Mouse (Mus musculus): ENCODE results near the gene Adcy2.
A peak's percentile ranks its signal among the peaks of the same experiment; 100 is the strongest.

The Adcy2 gene

DNA sequence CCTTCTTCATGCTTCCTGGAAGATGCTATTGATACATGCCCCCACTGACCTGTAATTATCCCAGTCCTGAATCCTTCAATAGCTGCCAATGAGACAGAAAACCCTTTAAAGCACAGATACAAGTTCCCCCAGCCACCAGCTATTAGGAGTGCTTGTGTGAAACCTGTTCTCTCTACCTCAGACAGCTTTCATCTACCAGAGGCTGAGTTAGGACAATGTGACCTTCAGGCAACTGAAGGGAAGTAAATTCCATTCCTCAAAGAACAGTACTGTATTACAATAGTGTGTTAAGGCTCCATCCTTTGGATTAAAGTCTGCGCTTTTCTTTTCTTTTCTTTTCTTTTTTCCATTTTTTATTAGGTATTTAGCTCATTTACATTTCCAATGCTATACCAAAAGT lies 356.6 kb downstream of the Adcy2 start:
- DNase-seq (ENCODE audit: low read depth, low spot score): no peak

DNA sequence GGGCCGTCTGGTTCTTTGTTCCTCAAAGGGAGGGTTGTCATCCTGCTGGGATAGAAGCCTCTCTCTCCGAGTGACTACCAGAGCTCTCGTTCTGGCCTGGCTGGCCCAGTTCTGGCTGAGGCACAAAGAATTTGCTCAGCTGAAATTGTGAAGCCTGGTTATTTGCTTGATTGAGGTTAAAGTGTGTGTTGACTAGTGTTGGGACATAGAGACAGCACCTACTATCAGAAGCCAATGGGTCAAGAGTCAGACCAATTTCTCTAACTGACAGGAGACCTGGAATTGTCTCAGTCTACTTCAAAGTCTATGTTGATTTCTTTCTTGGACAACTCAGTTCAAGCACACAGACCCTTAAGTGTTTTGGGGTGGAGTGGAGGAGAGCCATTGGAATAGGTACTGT lies 372.3 kb downstream of the Adcy2 start:
- no peak for DNase-seq (ENCODE audit: low read depth, low spot score)

GRCm38 (mm10) chr13:68622792-68623191 lies 376.5 kb downstream of the Adcy2 start:
- DNase-seq (ENCODE audit: low read depth, low spot score): peak; percentile 73

DNA sequence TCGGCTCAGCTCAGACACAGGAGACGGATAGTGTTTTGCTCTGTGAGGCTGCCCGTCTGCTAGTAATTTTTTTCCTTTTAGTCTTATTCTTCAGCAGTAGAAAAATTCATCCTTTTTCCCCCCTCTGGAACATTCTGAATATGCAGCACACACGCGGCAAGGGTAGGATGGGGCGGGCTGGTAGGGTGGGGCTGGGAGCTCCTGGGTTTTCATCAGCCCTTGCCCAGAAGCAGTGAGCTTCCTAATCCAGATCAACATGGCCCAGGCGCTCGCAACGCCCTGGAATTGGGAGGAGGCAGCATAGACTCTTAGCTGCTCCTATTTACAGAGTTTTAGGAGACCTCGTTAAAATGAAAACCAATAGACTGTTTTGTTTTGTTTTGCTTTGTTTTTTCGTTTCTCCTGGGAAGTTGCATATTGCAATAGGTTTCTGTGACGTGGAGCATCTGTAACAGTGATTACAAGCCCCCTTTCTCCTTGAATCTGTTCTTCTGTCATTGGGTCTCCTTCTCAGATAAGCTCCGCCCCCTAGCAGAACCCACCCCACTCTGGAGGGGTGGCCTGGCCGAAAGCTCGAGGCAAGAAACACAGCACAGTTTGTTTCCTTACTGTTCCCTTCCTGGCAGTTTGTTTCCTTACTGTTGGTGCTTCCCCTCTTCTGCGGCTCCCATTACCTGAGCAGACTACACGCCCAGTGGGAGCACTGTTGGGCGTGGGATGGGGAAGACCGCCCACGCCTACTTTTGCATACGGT lies 391.5 kb downstream of the Adcy2 start:
- peak; percentile 56 for DNase-seq (ENCODE audit: low read depth, low spot score)

GRCm38 (mm10) chr13:68605689-68606126 lies 393.6 kb downstream of the Adcy2 start:
- peak; percentile 87 for DNase-seq (ENCODE audit: low read depth, low spot score)

GRCm38 (mm10) chr13:68603085-68603484 lies 396.3 kb downstream of the Adcy2 start:
- peak; percentile 85 for DNase-seq (ENCODE audit: low read depth, low spot score)

- DNase-seq (ENCODE audit: low read depth, low spot score): peak; percentile 78
These were observed 398.2 kb downstream of the Adcy2 start for GRCm38 (mm10) chr13:68601184-68601583.

DNA sequence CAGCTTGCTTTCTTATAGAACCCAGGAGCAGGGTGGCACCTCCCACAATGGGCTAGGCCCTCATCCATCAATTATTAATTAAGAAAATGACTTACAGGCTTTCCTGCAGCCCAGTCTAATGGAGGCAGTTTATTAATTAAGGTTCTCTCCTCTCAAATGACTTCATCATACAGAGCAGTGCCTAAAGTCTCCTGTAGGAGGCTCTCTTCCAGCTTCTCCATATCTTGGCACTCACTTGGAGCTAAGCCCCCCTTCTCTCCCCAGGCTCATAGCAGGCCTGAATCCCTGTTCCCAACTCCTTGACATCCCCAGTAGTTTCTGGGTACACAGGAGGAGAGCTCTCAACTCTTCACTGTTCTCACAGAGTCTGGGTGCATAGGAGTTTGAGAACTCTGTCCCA lies 400.4 kb downstream of the Adcy2 start:
- no peak for DNase-seq (ENCODE audit: low read depth, low spot score)

- DNase-seq (ENCODE audit: low read depth, low spot score): peak; percentile 51
These were observed 401.7 kb downstream of the Adcy2 start for GRCm38 (mm10) chr13:68597667-68598066.

DNA sequence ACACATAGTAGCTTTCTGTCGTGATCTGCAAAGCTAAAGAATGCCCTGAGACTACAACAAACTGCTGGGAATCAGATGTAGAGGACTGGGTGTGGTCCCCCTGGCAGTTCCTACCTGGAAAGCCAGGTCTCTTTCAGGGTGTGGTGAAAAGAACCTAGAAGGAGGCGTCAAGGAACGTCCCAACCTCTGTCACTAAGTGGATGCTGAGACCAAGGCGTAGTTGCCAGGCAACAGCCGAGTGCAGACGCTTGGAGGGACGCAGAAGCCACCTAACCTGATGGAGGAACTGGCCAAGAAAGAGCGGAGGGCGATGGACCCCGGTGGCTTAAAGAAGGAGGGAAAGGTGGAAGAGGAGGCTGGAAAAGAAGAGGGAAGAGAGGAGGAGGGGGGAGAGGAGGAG lies 402.1 kb downstream of the Adcy2 start, which contains the start of gene 1700001L19Rik:
Gene 1700001L19Rik, plus strand, starts transcription at position 223 of the 400 bp plus-strand sequence.
- peak; percentile 73 for DNase-seq (ENCODE audit: low read depth, low spot score)

DNA sequence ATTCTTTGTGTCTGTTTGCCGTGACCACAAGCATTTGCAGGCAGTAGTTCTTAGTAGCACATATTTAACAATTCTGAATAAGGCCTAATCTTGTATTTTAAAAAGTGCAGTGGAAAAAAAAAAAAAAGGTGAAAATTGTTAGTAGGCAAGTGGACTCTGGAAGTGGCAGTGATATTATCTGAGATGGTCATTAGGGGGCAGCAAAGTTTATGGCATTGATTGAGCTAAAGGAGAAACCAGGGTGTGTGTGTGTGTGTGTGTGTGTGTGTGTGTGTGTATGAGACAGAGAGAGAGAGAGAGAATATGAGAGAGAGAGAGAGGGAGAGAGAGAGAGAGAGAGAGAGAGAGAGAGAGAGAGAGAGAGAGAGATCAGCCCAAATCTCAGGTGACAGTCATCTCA lies 405.5 kb downstream of the Adcy2 start:
- DNase-seq (ENCODE audit: low read depth, low spot score): peak; percentile 76

DNA sequence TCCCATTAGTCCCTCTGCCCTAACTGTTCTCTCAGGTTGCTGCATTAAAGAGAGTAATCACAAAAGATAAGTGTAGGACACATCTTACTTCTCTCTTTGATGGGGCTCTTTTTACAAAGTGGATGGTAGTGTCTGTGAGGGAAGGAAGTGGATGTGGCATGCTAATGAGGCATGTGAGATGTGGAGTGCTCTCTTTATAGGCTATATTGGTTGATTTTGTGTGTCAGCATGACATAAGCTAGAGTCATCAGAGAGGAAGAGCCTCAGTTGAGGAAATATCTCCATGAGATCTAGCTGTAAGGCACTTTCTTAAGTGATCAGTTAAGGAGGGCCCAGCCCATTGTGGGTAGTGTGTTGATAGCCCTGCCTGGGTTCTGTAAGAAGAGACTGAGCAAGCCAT lies 411.0 kb downstream of the Adcy2 start:
- no peak for DNase-seq (ENCODE audit: low read depth, low spot score)

- no peak for DNase-seq (ENCODE audit: low read depth, low spot score)
These were observed 413.9 kb downstream of the Adcy2 start for GRCm38 (mm10) chr13:68585441-68585840.

GRCm38 (mm10) chr13:68583961-68584360 lies 415.4 kb downstream of the Adcy2 start:
- DNase-seq (ENCODE audit: low read depth, low spot score): no peak

GRCm38 (mm10) chr13:68582517-68582780 lies 416.9 kb downstream of the Adcy2 start:
- DNase-seq (ENCODE audit: low read depth, low spot score): peak; percentile 25

DNA sequence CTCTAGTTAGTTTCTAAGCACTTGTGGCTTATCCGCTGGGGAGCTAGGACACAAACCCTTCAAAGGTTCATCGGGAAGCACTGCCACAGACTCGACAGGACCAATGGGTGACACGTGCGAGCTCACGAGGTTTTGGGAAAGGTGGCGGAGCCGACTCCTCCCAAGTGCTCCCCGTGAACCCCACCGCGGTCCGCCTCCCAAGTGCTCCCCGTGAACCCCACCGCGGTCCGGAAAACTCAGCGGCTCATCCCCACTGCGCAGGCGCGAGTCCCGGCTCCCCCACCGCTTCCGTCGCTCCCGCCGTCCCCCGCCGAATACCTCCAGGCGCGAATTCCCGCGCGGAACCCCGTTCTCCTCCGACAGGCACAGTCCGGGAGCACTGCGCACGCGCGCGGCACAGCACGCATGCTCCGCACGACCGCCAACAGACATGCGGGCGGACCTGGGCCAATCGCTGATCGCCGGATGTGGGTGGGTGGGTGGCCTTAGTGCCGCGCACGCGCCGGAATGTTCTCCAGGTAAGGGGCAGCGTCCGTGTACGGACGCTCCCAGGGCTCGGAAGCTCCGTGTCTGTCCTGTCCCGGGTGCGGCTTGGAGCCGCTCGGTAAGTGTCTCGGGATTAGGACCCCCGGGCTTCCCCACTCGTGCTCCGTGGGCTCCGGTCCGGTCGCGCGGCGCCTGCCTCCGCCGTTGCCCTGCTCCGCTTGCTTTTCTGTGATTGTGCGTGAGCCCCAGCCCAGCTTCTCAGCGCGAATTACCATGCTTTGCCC lies 417.4 kb downstream of the Adcy2 start, which contains the start of the genes Mtrr and Fastkd3:
Gene Mtrr, minus strand, starts transcription at position 403 of the 770 bp plus-strand sequence.
Gene Fastkd3, plus strand, starts transcription at position 488 of the 770 bp plus-strand sequence.
- DNase-seq (ENCODE audit: low read depth, low spot score): peak; percentile 99

DNA sequence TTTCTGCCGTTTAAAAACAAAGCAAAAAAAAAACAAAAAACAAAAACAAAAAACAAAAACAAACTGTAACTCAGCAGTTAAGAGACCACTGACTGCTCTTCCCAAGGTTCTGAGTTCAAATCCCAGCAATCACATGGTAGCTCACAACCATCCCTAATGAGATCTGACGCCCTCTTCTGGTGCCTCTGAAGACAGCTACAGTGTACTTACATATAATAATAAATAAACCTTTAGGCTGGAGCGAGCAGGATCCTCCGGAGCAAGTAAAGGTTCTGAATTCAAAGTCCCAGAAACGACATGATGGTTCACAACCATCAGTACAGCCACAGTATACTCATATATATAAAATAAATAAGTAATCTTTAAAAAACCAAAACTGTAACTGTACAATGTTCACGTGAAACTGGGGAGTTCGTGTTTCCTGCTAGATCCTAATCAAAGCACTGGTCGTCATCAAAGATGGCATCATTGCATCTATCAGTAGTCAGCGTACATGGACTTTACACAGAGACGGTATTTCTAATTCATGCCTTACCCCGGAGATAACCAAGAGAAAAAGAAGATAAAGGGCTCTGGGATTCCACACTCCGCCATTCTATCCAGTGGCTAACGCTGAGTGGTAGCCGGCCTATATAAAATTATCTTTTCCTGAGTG lies 418.1 kb downstream of the Adcy2 start:
- DNase-seq (ENCODE audit: low read depth, low spot score): no peak

DNA sequence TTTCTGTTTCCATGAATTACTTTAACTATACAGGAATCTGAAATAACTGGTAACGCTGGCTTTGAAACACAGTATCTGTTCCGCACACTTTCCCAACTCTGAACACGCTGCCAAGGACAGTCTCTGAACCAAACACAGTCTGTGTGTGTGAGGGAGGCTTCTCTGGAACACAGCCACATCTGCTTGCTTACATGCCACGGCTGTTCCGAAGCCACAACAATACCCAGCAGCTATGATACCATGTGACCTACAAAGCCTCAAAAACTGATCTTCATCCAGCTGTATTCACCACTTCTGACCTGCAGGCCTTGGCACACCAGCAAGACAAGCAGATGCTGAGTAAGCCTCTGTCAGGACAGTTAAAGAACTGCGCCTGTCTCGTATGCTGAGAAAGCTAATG lies 421.4 kb downstream of the Adcy2 start:
- DNase-seq (ENCODE audit: low read depth, low spot score): peak; percentile 81

DNA sequence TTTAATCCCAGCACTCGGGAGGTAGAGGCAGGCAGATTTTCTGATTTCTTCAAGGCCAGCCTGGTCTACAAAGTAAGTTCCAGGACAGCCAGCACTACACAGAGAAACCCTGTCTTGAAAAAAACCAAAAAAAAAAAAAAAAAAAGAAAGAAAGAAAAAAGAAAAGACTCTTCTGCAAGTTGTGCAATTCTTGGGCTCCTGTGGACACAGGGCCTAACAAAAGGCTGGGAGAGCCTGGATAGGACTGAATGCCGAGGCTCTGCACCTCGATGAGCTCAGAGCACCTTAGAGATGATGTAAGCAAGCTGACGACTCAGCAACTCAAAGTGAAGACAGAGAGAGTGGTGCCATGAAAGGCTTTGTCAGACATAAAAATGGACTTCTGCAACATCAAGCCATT lies 424.9 kb downstream of the Adcy2 start:
- DNase-seq (ENCODE audit: low read depth, low spot score): no peak

GRCm38 (mm10) chr13:68572966-68573913 lies 426.1 kb downstream of the Adcy2 start:
- DNase-seq (ENCODE audit: low read depth, low spot score): no peak

GRCm38 (mm10) chr13:68572247-68572646 lies 427.1 kb downstream of the Adcy2 start:
- DNase-seq (ENCODE audit: low read depth, low spot score): no peak

Measured in brain, adult 2 months (tissue).